Mouse (Mus musculus) megakaryocyte, embryonic 14.5 days (primary cell): ENCODE results near the gene Dnah1.

Experiments
- FLI1 ChIP-seq: IDR thresholded peaks from 2 replicates; pipeline ENCODE4 v1.6.1; 2012; ENCODE audit warnings: low read length, inconsistent platforms, mixed read lengths
- GATA1 ChIP-seq: IDR thresholded peaks from 3 replicates; pipeline ENCODE4 v1.6.1; 2012; ENCODE audit warnings: mixed read lengths, low read length, inconsistent platforms, borderline replicate concordance

- TF ChIP-seq GATA1 (no peak), FLI1 (no peak)
Observed at GRCm38 (mm10) chr14:31245946-31246345, 77.8 kb downstream of the Dnah1 start.
